Mouse (Mus musculus) hindbrain, embryonic 14.5 days (tissue): ENCODE measurements at regions not wholly inside any gene's neighbourhood (a gene's known extent, or its start where the extent isn't known, plus 50 kb on each side); places are given as distances from the start of the nearest gene placed in this dataset.

Experiments
- ATAC-seq: fragments of 200-750 bp; cut with Nextera tagmentation; 2 replicates; pipeline ENCODE4 v1.8.0; 2017; ENCODE audit warnings: moderate number of reproducible peaks, mild to moderate bottlenecking, moderate TSS enrichment, moderate library complexity; ENCODE audit not compliant: low FRiP score
- DNase-seq: peaks from one replicate; pipeline ENCODE4 v3.0.0-alpha.2; 2015; ENCODE audit warnings: low spot score
- H3K27ac ChIP-seq: fragments of 300-500 bp; sonication (generic); 2 replicates; pipeline ENCODE4 v1.5.1; 2014; ENCODE audit warnings: mild to moderate bottlenecking, moderate library complexity
- H3K27me3 ChIP-seq: fragments of 300-500 bp; sonication (generic); 2 replicates; pipeline ENCODE4 v1.6.1; 2014; ENCODE audit warnings: mild to moderate bottlenecking, low read length, mixed read lengths; ENCODE audit not compliant: control insufficient read depth, insufficient read depth
- H3K36me3 ChIP-seq: fragments of 300-500 bp; sonication (generic); replicated peaks from 2 replicates; pipeline ENCODE4 v1.6.1; 2014; ENCODE audit not compliant: control insufficient read depth, insufficient read depth
- H3K4me1 ChIP-seq: fragments of 300-500 bp; sonication (generic); replicated peaks from 2 replicates; pipeline ENCODE4 v1.6.1; 2014; ENCODE audit warnings: antibody characterized with exemption, low read length, mixed read lengths; ENCODE audit not compliant: control insufficient read depth, insufficient read depth
- H3K4me2 ChIP-seq: fragments of 300-500 bp; sonication (generic); replicated peaks from 2 replicates; pipeline ENCODE4 v1.6.1; 2014; ENCODE audit warnings: mild to moderate bottlenecking, moderate library complexity
- H3K4me3 ChIP-seq: fragments of 300-500 bp; sonication (generic); replicated peaks from 2 replicates; pipeline ENCODE4 v1.5.1; 2014; ENCODE audit warnings: mild to moderate bottlenecking, low read length
- H3K9ac ChIP-seq: fragments of 300-500 bp; sonication (generic); 2 replicates; pipeline ENCODE4 v1.6.1; 2014
- H3K9me3 ChIP-seq: fragments of 300-500 bp; sonication (generic); 2 replicates; pipeline ENCODE4 v1.6.1; 2016; ENCODE audit warnings: low read length; ENCODE audit not compliant: control insufficient read depth
- WGBS: fragments of 180-500 bp; shearing (Covaris S2); extraction: QIAGEN DNeasy Blood & Tissue Kit; methylation state at CpG from one replicate; pipeline ENCODE4 v1.1.7; 2014; 5-methylcytosine and 5-hydroxymethylcytosine counted together

DNA sequence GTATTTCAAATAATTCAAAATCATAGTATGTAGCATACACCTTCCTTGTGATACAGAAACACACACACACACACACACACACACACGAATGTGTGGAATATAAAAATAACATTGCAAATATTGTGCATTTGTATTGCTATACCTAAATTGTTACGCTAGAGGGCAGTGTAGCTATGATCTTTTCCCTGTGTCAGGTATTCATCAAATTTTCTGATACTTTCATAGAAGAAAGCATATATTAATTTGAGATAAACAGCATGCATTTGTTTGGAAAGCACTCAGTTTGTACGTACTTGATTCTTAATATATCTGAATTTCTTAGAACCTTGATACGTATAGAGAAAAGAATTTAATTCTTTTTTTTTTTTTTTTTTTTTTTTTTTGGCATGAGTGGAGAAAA, 1700.9 kb upstream of the Sel1l start:
- peak; percentile 76 for DNase-seq
- Histone ChIP-seq H3K27me3 (no peaks in the 10 kb centered on the region), H3K9ac (no peak overlapping the region), H3K9me3 (no peaks in the 10 kb centered on the region), H3K4me2 (no peak overlapping the region), H3K27ac (no peak overlapping the region), H3K4me3 (no peak overlapping the region), H3K4me1 (no peaks in the 10 kb centered on the region), H3K36me3 (no peaks in the 10 kb centered on the region)
- 36% methylated on average over 4 of the region's 4 CpGs for whole genome bisulfite sequencing
- ATAC-seq, result no peak

DNA sequence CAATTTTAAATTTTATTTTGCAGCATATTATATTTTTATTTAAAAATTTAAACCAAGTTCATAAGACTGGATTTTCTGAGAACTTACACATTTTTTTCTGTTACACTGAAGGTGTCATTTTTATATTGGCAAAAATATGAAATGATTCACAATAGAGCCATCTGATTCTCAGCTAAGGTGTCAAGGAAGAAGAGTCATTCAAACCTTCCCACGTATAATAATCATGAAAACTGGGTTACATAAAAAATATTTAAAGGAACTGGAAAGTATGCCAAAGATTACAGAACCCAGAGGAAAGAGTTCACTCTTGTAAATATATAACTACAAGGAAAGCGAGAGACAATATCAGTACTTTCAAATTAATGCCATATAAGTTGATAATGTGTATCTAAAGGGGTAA, 1674.5 kb upstream of the Sel1l start:
- H3K9me3 ChIP-seq, result no peaks in the 10 kb centered on the region
- no peaks in the 10 kb centered on the region for H3K27me3 ChIP-seq
- no peak overlapping the region for H3K27ac ChIP-seq
- no peak overlapping the region for H3K4me2 ChIP-seq
- no peaks in the 10 kb centered on the region for H3K36me3 ChIP-seq
- no peak overlapping the region for H3K4me3 ChIP-seq
- 85% methylated on average over 2 of the region's 2 CpGs for whole genome bisulfite sequencing
- DNase-seq, result no peak
- no peak overlapping the region for H3K9ac ChIP-seq
- ATAC-seq, result no peak
- H3K4me1 ChIP-seq, result no peaks in the 10 kb centered on the region

DNA sequence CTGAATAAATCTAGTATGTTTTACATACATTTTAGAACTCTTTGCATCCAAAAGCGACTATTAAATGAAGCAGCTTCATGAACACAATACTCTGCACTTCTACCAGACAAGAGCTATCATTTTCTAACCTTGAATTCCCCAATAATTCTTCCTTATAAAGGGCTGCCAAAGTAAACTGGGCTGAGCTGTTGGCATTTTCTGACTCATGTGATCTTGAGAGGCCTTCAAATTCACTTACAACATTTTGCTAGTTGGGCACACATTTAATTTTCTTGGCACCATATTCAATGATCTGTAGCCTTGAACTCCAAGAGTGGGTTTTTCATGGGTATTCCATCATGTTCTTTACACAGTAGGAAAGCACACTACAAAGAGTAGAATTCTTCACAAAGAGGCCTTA, 1637.4 kb upstream of the Sel1l start:
- WGBS, result 81% methylated on average over 1 of the region's 1 CpGs
- H3K4me2 ChIP-seq, result no peak overlapping the region

DNA sequence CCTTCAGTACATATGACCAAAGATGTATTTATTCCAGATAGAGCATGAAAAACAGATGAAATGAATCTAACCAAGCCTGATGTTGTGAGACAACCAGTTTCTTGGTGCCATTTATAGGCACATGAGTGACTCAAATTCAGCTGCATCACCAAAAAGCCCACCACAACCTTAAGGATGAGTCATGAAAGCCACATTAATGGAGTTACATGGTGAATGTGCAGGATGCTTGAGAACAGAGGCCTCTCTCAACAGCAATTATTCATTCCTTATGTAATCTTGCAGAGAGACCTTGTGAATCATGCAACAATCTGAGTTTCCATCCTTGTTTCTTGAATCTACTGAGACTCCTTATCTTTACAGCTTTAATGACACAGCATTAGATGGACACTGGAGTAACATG, 1613.1 kb upstream of the Sel1l start:
- Histone ChIP-seq H3K27ac (no peak overlapping the region), H3K9me3 (no peaks in the 10 kb centered on the region), H3K9ac (no peak overlapping the region), H3K36me3 (no peaks in the 10 kb centered on the region), H3K4me1 (no peaks in the 10 kb centered on the region), H3K27me3 (no peaks in the 10 kb centered on the region), H3K4me3 (no peak overlapping the region), H3K4me2 (no peak overlapping the region)
- ATAC-seq (no peak), DNase-seq (no peak)

More for the DNA sequence above, 1637.4 kb upstream of the Sel1l start:
- DNase-seq, result no peak
- no peaks in the 10 kb centered on the region for H3K27me3 ChIP-seq
- no peak for ATAC-seq
- H3K27ac ChIP-seq, result no peak overlapping the region
- no peak overlapping the region for H3K9ac ChIP-seq
- no peaks in the 10 kb centered on the region for H3K4me1 ChIP-seq
- no peak overlapping the region for H3K4me3 ChIP-seq
- H3K36me3 ChIP-seq, result no peaks in the 10 kb centered on the region
- no peaks in the 10 kb centered on the region for H3K9me3 ChIP-seq

DNA sequence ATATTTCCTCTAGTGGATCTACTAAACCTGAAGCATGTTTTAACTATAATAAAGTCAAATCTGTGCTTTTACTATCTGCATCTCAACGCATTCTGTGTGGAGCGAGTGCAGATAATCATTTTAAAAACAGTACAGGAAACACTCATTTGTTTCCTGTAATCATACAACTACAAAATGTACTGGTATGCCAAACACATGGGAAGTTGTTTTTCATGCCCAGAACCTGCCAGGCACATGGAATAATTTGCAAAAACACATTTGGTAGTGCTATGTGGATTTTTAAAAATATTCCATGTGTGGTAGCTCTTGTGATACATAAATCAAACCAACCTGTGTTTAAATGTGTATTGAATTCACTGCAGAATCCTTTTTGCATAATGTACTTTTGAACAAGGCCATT, 1600.5 kb upstream of the Sel1l start:
- WGBS, result 93% methylated on average over 2 of the region's 2 CpGs
- Histone ChIP-seq H3K9me3 (no peaks in the 10 kb centered on the region), H3K36me3 (no peaks in the 10 kb centered on the region), H3K27ac (no peak overlapping the region), H3K4me1 (no peaks in the 10 kb centered on the region), H3K27me3 (no peaks in the 10 kb centered on the region), H3K4me2 (no peak overlapping the region), H3K4me3 (no peak overlapping the region), H3K9ac (no peak overlapping the region)
- ATAC-seq, result no peak
- no peak for DNase-seq

DNA sequence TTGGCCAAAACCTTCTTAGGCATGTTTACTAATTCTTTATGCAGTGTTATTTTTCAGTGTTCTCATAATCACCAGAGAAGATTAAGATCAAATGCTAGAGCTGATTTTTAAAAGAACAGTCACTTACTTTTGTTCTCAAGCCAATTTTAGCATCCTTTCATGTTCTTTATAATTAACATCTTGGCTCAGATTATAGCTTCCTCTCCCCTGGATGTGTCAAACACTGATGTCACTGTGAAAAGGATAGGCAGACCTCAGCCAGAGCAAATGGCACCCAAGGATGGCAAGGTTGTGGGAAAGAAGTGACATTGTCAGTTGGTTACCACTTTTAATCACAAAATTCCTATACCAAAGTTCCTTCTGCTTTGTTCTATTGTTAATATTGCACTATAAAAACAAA, 1580.3 kb upstream of the Sel1l start:
- Histone ChIP-seq H3K9ac (no peak overlapping the region), H3K9me3 (no peaks in the 10 kb centered on the region), H3K4me3 (no peak overlapping the region), H3K4me2 (no peak overlapping the region), H3K4me1 (no peaks in the 10 kb centered on the region), H3K27me3 (no peaks in the 10 kb centered on the region), H3K36me3 (no peaks in the 10 kb centered on the region), H3K27ac (no peak overlapping the region)
- DNase-seq, result no peak
- no peak; the same call in 1 of the 2 replicates for ATAC-seq

DNA sequence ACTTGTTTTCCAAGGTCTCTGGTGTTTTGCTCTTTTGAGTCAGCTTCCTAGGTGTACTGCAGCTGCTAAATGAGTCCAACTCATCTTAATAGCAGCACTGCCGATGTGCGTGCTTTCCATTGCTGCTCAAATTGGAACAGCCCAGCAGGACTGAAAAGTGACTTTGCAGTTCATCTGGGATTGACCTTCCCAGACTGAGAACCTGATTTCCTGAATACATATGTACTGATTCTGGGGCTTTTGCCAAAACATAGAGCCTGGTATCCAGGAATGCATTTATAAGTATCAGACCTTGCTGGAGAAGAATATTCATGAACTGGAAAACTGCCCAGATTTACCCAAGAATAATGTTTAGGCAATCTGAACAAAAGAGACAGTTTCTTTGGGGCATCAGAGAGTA, 1579.0 kb upstream of the Sel1l start:
- Histone ChIP-seq H3K4me3 (no peak overlapping the region), H3K27ac (no peak overlapping the region), H3K36me3 (no peaks in the 10 kb centered on the region), H3K9me3 (no peaks in the 10 kb centered on the region), H3K27me3 (no peaks in the 10 kb centered on the region), H3K4me1 (no peaks in the 10 kb centered on the region), H3K9ac (no peak overlapping the region), H3K4me2 (no peak overlapping the region)
- no peak for ATAC-seq
- DNase-seq, result no peak
- WGBS, result 59% methylated on average over 2 of the region's 2 CpGs

DNA sequence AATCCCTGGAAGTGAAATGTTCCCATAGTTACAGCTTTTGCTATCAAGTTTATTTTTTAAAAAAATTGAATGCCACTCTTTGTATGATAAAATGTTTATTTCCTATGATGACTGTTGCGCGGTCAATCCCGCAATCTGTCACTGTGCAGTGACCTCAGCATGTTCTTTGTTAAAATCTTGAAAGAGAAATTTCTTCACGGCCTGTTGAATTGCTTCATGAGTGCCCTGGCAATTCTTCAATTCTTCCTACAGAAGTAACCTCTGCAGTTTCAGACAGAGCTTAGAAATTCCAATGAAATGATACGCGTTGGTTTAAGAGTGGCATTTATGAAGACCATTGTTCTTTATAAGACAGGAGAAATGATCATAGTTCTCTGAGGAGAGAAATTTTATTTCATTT, 1567.4 kb upstream of the Sel1l start:
- no peak overlapping the region for H3K27ac ChIP-seq
- no peaks in the 10 kb centered on the region for H3K27me3 ChIP-seq
- ATAC-seq, result no peak
- H3K4me1 ChIP-seq, result 0 out of 2 replicates have a peak, but pooled peaks cover 4% of the 10 kb centered on the region
- peak; percentile 46 for DNase-seq
- 34% methylated on average over 6 of the region's 6 CpGs for WGBS
- no peak overlapping the region for H3K4me3 ChIP-seq
- no peaks in the 10 kb centered on the region for H3K9me3 ChIP-seq
- no peak overlapping the region for H3K9ac ChIP-seq
- no peak overlapping the region for H3K4me2 ChIP-seq
- H3K36me3 ChIP-seq, result no peaks in the 10 kb centered on the region

DNA sequence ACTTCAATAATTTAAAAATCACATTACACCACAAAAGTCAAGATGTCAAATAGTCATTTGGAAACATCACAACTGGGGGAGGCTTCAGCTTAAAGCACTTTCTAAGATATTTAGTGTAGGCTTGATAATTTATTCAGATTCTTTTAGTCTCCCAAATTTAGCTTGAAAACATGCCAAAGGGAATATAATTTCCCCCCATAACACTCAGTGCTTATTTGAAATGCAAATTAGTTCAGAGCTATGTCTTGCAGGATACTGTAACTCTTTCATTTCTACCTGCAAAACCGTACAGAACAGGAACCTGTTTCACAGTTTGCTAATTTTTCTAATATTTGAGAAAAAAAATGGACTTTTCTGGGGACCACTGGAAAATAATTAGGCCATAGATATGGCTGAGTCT, 1566.8 kb upstream of the Sel1l start:
- no peaks in the 10 kb centered on the region for H3K27me3 ChIP-seq
- no peaks in the 10 kb centered on the region for H3K36me3 ChIP-seq
- no peak overlapping the region for H3K4me3 ChIP-seq
- WGBS, result 68% methylated on average over 1 of the region's 1 CpGs
- DNase-seq (no peak), ATAC-seq (no peak)
- 0 out of 2 replicates have a peak, but pooled peaks cover 4% of the 10 kb centered on the region for H3K4me1 ChIP-seq
- H3K4me2 ChIP-seq, result no peak overlapping the region
- no peak overlapping the region for H3K9ac ChIP-seq
- H3K9me3 ChIP-seq, result no peaks in the 10 kb centered on the region
- H3K27ac ChIP-seq, result no peak overlapping the region

DNA sequence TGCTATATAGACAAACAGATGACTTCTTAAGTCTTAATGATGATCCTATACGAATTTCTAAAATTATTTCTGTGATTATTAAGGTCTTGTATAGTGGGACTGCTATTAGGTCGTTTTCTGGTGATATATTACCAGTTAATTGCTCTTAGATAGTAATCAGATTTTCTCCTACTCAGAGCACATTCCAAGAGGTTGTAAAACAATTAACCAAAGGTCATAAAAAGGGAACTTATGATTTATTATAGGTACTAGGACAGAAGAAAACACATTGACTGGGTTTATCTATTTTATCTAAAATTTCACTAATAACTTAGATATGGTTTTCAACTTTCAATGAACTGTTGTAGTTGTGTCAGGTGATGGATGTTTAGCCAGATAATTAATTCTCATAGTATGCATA, 1536.6 kb upstream of the Sel1l start:
- Histone ChIP-seq H3K27ac (no peak overlapping the region), H3K4me3 (no peak overlapping the region), H3K27me3 (no peaks in the 10 kb centered on the region), H3K9me3 (no peaks in the 10 kb centered on the region), H3K9ac (no peak overlapping the region), H3K4me1 (no peaks in the 10 kb centered on the region), H3K36me3 (no peaks in the 10 kb centered on the region), H3K4me2 (no peak overlapping the region)
- ATAC-seq (no peak), DNase-seq (no peak)
- WGBS, result 49% methylated on average over 2 of the region's 2 CpGs
